Mouse (Mus musculus) embryonic facial prominence, embryonic 13.5 days (tissue): ENCODE data around the gene Gsdma2. TPM values are rescaled to one million over a fixed set of nuclear protein-coding genes. Genes with fewer than 3 reads are reported as not detected.
"Not testable (repeated sequence)": the region's sequence is repeated elsewhere in the genome, so short reads cannot be mapped to it uniquely, and the experiment has no call there.

Source experiments
- ATAC-seq: fragments of 200-750 bp; cut with Nextera tagmentation; 2 replicates; pipeline ENCODE4 v1.8.0; 2017; ENCODE audit warnings: low read depth; ENCODE audit not compliant: insufficient number of reproducible peaks, insufficient read depth, low FRiP score, low TSS enrichment
- H3K27ac ChIP-seq: fragments of 300-500 bp; sonication (generic); 2 replicates; pipeline ENCODE4 v1.5.1; 2015; ENCODE audit warnings: moderate library complexity, mild to moderate bottlenecking, inconsistent platforms
- H3K27me3 ChIP-seq: fragments of 300-500 bp; sonication (generic); 2 replicates; pipeline ENCODE4 v1.6.1; 2015; ENCODE audit warnings: mild to moderate bottlenecking, inconsistent platforms
- H3K36me3 ChIP-seq: fragments of 300-500 bp; sonication (generic); 2 replicates; pipeline ENCODE4 v1.6.1; 2015; ENCODE audit warnings: mild to moderate bottlenecking, inconsistent platforms
- H3K4me1 ChIP-seq: fragments of 300-500 bp; sonication (generic); 2 replicates; pipeline ENCODE4 v1.6.1; 2015; ENCODE audit warnings: inconsistent platforms
- H3K4me2 ChIP-seq: fragments of 300-500 bp; sonication (generic); 2 replicates; pipeline ENCODE4 v1.6.1; 2015; ENCODE audit warnings: moderate library complexity, mild to moderate bottlenecking, inconsistent platforms
- H3K4me3 ChIP-seq: fragments of 300-500 bp; sonication (generic); 2 replicates; pipeline ENCODE4 v1.5.1; 2015; ENCODE audit warnings: mild to moderate bottlenecking, inconsistent platforms
- H3K9ac ChIP-seq: fragments of 300-500 bp; sonication (generic); 2 replicates; pipeline ENCODE4 v1.6.1; 2015; ENCODE audit warnings: mild to moderate bottlenecking, inconsistent platforms
- H3K9me3 ChIP-seq: fragments of 300-500 bp; sonication (generic); 2 replicates; pipeline ENCODE4 v1.6.1; 2016; ENCODE audit warnings: inconsistent platforms
- WGBS: fragments of 180-500 bp; shearing (Covaris S2); methylation state at CpG from one replicate; pipeline ENCODE4 v1.1.7; 2015; ENCODE audit warnings: mixed read lengths; 5-methylcytosine and 5-hydroxymethylcytosine counted together
- polyA plus RNA-seq: library from polyadenylated mRNA; unstranded; fragments of >200 nt; fragmentation: Nextera tagmentation; extraction: Ambion mirVana; gene quantifications from 2 replicates; pipeline ENCODE4 v1.2.1, GENCODE M21; 2015

The Gsdma2 gene
- not detected in 2 replicates for polyA plus RNA-seq

GRCm38 (mm10) chr11:98646459-98646858 is at the start of gene Gsdma2:
TSS of gene Gsdma2 (plus strand) at chr11:98646759.
- H3K4me1 ChIP-seq: no peaks in the 10 kb centered on the region
- H3K4me3 ChIP-seq: no peak within 1 kb of the TSS
- no peak within 1 kb of the TSS for H3K9ac ChIP-seq
- H3K9me3 ChIP-seq: no peaks in the 10 kb centered on the region
- no peak within 1 kb of the TSS for H3K27ac ChIP-seq
- no peak within 1 kb of the TSS for H3K4me2 ChIP-seq
- 57% methylated on average over 2 of the region's 2 CpGs for WGBS
- peaks cover 14% of the 10 kb centered on the region for H3K27me3 ChIP-seq
- ATAC-seq: no peak
- H3K36me3 ChIP-seq: no peaks in the 10 kb centered on the region

DNA sequence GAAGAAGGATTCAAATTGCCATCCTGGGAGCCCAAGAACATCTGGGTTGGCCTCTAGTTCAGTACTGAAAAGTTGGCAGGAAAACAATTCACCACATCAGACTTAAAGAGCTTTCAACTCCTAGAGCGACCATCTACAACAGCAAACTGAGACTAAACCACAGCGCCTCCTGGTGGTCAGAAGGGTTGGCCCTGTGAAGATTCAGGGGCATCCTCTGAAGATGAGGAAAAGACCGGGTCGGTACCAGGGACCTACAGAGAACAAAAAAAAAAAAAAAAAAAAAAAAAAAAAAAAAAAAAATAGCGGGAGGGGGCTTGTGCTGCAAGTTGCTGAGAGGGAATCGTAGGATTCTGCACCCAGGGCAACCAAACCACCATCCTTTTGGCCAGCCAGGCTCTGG is 49.2 kb upstream of the Gsdma2 start:
- 30% methylated on average over 6 of the region's 6 CpGs for WGBS
- Histone ChIP-seq H3K27me3 (peaks cover 50% of the 10 kb centered on the region), H3K36me3 (no peaks in the 10 kb centered on the region)

DNA sequence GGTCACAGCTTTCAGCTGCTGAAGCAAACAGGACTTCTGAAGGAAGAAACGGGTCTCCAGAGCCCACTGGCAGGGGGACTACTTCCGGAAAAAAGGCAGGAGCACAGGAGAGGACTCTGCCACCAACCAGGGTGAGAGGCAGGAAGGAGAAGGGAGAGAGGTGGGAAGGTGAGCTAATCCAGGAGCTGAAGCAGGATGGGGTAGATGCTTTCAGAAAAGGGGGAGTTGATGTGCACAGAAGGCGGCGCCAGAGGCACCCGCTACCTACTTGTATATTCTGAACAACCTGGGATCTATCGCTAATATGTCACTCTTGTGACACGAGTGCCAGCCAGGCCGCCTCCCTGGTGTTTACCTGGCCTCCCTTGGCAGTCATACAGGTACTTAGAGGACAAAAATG is 48.6 kb upstream of the Gsdma2 start, which contains the start of gene Lrrc3c:
Gene Lrrc3c (plus strand): TSS at position 301 of the 400 bp plus-strand sequence.
- no peak for ATAC-seq
- 79% methylated on average over 8 of the region's 8 CpGs for WGBS
- H3K27me3 ChIP-seq: peaks cover 56% of the 10 kb centered on the region

More for the DNA sequence above, 49.2 kb upstream of the Gsdma2 start:
- Histone ChIP-seq H3K27ac (no peak overlapping the region), H3K4me2 (no peak overlapping the region), H3K9me3 (no peaks in the 10 kb centered on the region), H3K9ac (0 out of 2 replicates have a peak overlapping the region, but pooled peaks have one; percentile 44), H3K4me3 (no peak overlapping the region), H3K4me1 (peaks cover 12% of the 10 kb centered on the region; the same call in 1 of the 2 replicates)
- no peak for ATAC-seq

GRCm38 (mm10) chr11:98598851-98599290 is 47.7 kb upstream of the Gsdma2 start:
- H3K4me3 ChIP-seq: no peak overlapping the region
- H3K4me2 ChIP-seq: 0 out of 2 replicates have a peak overlapping the region, but pooled peaks have one; percentile 3
- no peaks in the 10 kb centered on the region for H3K9me3 ChIP-seq
- H3K9ac ChIP-seq: no peak overlapping the region
- H3K36me3 ChIP-seq: no peaks in the 10 kb centered on the region
- WGBS: 62% methylated on average over 18 of the region's 18 CpGs
- H3K27me3 ChIP-seq: peaks cover 61% of the 10 kb centered on the region
- no peak overlapping the region for H3K27ac ChIP-seq
- ATAC-seq: no peak
- peaks cover 12% of the 10 kb centered on the region; the same call in 1 of the 2 replicates for H3K4me1 ChIP-seq

More for the DNA sequence above, 48.6 kb upstream of the Gsdma2 start, which contains the start of gene Lrrc3c:
- no peak within 1 kb of the TSS for H3K4me3 ChIP-seq
- H3K36me3 ChIP-seq: no peaks in the 10 kb centered on the region
- H3K9me3 ChIP-seq: no peaks in the 10 kb centered on the region
- 0 out of 2 replicates have a peak within 1 kb of the TSS, but pooled peaks have one; percentile 44 for H3K9ac ChIP-seq
- H3K4me2 ChIP-seq: 0 out of 2 replicates have a peak within 1 kb of the TSS, but pooled peaks have one; percentile 3
- peaks cover 12% of the 10 kb centered on the region; the same call in 1 of the 2 replicates for H3K4me1 ChIP-seq
- no peak within 1 kb of the TSS for H3K27ac ChIP-seq

- ATAC-seq: no peak
- peaks cover 61% of the 10 kb centered on the region for H3K27me3 ChIP-seq
These were observed 47.3 kb upstream of the Gsdma2 start for GRCm38 (mm10) chr11:98599291-98599690.

GRCm38 (mm10) chr11:98602090-98602690 is 44.4 kb upstream of the Gsdma2 start:
- Histone ChIP-seq H3K9me3 (no peaks in the 10 kb centered on the region), H3K9ac (no peak overlapping the region), H3K4me1 (peaks cover 12% of the 10 kb centered on the region; the same call in 1 of the 2 replicates), H3K27me3 (peaks cover 63% of the 10 kb centered on the region), H3K27ac (no peak overlapping the region), H3K4me2 (peak overlapping the region; percentile 44), H3K36me3 (no peaks in the 10 kb centered on the region), H3K4me3 (peak overlapping the region; percentile 24)
- 3% methylated on average over 20 of the region's 20 CpGs for WGBS
- no peak for ATAC-seq

More at GRCm38 (mm10) chr11:98599291-98599690, 47.3 kb upstream of the Gsdma2 start:
- Histone ChIP-seq H3K36me3 (no peaks in the 10 kb centered on the region), H3K27ac (no peak overlapping the region), H3K4me3 (no peak overlapping the region), H3K4me1 (peaks cover 12% of the 10 kb centered on the region; the same call in 1 of the 2 replicates), H3K9me3 (no peaks in the 10 kb centered on the region), H3K4me2 (no peak overlapping the region), H3K9ac (no peak overlapping the region)
- WGBS: 45% methylated on average over 18 of the region's 18 CpGs

DNA sequence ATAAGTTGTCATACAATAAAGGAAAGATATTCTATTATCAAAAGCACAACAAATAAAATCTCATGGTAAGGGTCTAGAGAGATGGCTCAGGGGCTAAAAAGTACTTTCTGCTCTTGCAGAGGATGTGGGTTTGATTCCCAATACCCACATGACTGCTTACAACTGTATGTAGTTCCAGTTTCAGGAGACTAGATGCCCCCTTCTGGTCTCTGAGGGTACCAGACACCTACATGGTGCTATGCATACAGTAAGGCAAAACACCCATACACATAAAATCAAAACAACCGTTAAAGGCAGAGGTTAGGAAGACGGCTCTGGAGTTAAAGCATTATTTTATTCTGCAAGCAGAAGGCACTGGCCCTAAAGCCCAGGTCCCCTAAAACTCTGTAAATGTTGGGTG is 42.6 kb upstream of the Gsdma2 start:
- Histone ChIP-seq H3K4me3 (no peak overlapping the region), H3K4me1 (peaks cover 7% of the 10 kb centered on the region; the same call in 1 of the 2 replicates), H3K27me3 (peaks cover 50% of the 10 kb centered on the region), H3K27ac (no peak overlapping the region), H3K36me3 (no peaks in the 10 kb centered on the region), H3K4me2 (no peak overlapping the region), H3K9me3 (no peaks in the 10 kb centered on the region), H3K9ac (no peak overlapping the region)
- ATAC-seq: no peak
- WGBS: 80% methylated on average over 2 of the region's 2 CpGs

DNA sequence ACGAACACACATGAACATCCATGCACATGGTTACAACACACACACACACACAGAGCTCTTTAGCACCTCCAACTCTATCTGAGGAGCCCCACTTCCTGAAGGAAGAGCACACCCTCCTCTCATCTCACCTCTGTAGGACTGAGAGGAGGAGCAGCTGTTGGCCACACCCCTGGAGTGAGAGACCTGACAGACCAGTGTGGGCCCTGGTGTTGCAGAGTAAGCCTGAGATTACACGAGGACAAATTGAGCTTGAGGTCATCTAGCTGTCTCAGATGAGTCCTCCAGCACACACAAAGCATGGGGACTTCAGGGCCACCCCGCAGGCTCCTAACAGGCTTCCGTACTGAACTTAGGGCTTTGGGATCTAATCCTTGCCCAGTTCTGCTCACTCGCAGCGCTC is 41.6 kb upstream of the Gsdma2 start:
- not testable (repeated sequence) for H3K4me3 ChIP-seq, ATAC-seq, H3K27ac ChIP-seq, H3K4me1 ChIP-seq, H3K4me2 ChIP-seq, H3K9ac ChIP-seq, H3K36me3 ChIP-seq, H3K9me3 ChIP-seq
- WGBS: 65% methylated on average over 6 of the region's 6 CpGs
- peaks cover 48% of the 10 kb centered on the region for H3K27me3 ChIP-seq

DNA sequence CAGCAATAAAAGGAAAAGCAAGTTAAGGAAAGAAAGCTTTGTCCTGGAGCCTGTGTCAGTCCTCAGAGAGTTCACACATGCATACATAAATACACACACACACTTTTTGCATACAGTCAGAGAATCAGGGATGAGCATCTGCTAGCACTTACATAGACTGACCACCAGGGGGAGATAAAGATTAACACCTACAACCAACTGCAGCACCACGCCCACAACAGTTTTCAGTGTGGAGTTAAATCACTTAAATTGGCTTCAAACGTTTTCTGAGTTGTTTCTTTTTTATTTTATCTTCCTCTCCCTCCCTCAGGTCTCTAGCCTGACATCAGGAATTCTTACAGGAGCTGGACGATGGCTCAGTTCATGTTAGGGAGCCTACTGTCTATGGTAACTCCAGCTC is 39.8 kb upstream of the Gsdma2 start:
- Histone ChIP-seq H3K9ac (no peak overlapping the region), H3K27me3 (peaks cover 30% of the 10 kb centered on the region), H3K4me2 (no peak overlapping the region), H3K27ac (no peak overlapping the region), H3K9me3 (no peaks in the 10 kb centered on the region), H3K4me3 (no peak overlapping the region), H3K36me3 (no peaks in the 10 kb centered on the region), H3K4me1 (peaks cover 5% of the 10 kb centered on the region; the same call in 1 of the 2 replicates)
- no peak for ATAC-seq
- 11% methylated on average over 3 of the region's 3 CpGs for WGBS

- no peak for ATAC-seq
- WGBS: 92% methylated on average over 13 of the region's 13 CpGs
- no peak overlapping the region for H3K4me2 ChIP-seq
- 0 out of 2 replicates have a peak, but pooled peaks cover 5% of the 10 kb centered on the region for H3K9me3 ChIP-seq
- no peak overlapping the region for H3K27ac ChIP-seq
- no peaks in the 10 kb centered on the region for H3K36me3 ChIP-seq
- no peak overlapping the region for H3K9ac ChIP-seq
- no peaks in the 10 kb centered on the region for H3K4me1 ChIP-seq
- no peak overlapping the region for H3K4me3 ChIP-seq
- H3K27me3 ChIP-seq: no peaks in the 10 kb centered on the region
These were observed 25.8 kb upstream of the Gsdma2 start for GRCm38 (mm10) chr11:98620791-98621190.

GRCm38 (mm10) chr11:98623981-98624380 is 22.6 kb upstream of the Gsdma2 start:
- 70% methylated on average over 6 of the region's 6 CpGs for WGBS
- ATAC-seq: not testable (repeated sequence)

DNA sequence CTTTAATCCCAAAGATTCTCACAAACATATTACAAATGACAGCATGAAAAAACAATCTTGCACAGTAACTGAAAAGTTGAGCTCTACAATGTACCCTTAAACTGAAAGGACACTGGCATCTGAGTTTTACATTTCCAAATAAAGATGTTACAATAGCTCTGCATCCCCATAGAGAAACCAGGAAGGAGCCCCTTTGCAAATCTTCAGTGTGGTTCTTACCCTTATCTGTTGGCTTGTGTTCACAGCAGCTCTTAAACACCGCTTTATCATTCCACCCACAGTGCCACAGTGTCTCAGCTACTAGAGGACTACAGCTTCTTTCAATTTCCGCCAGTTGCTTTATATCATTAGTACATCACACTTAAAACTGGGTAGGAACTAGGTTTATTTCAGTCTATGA is 22.2 kb upstream of the Gsdma2 start:
- H3K9me3 ChIP-seq, H3K4me2 ChIP-seq, H3K4me1 ChIP-seq, H3K36me3 ChIP-seq, H3K9ac ChIP-seq, H3K27ac ChIP-seq, H3K27me3 ChIP-seq, H3K4me3 ChIP-seq, ATAC-seq: not testable (repeated sequence)
- 89% methylated on average over 2 of the region's 2 CpGs for WGBS

More at GRCm38 (mm10) chr11:98623981-98624380, 22.6 kb upstream of the Gsdma2 start:
- not testable (repeated sequence) for H3K36me3 ChIP-seq, H3K27me3 ChIP-seq, H3K4me1 ChIP-seq, H3K27ac ChIP-seq, H3K9ac ChIP-seq, H3K9me3 ChIP-seq, H3K4me3 ChIP-seq, H3K4me2 ChIP-seq
